Mouse (Mus musculus) embryo, embryonic 11.5 days (tissue): Measurements from ENCODE around the gene Kifap3.

Experiments used
- DNase-seq: peaks from one replicate; pipeline ENCODE4 v3.0.0-alpha.2; 2012; ENCODE audit warnings: low read depth, low spot score

The Kifap3 gene

GRCm38 (mm10) chr1:163964008-163964689 is 184.8 kb downstream of the Kifap3 start:
- DNase-seq: no peak
